Mouse (Mus musculus) T-helper 1 cell (primary cell): ENCODE measurements around the gene Camk2g.

Experiments
- in situ Hi-C: fragments of 300-600 bp; cut with MboI, MseI; formaldehyde crosslinking; loops from one replicate; pipeline ENCODE4 v1.15.1; 2025; ENCODE audit warnings: high pct_unique_total_duplicates

Camk2g gene

GRCm38 (mm10) chr14:20793758-20794531 is at the start of gene Camk2g:
Gene Camk2g, minus strand, starts transcription at chr14:20794088.
- in situ Hi-C loops = no loop called here

GRCm38 (mm10) chr14:20842629-20843028 is 48.7 kb upstream of the Camk2g start:
- in situ Hi-C loops = no loop called here

DNA sequence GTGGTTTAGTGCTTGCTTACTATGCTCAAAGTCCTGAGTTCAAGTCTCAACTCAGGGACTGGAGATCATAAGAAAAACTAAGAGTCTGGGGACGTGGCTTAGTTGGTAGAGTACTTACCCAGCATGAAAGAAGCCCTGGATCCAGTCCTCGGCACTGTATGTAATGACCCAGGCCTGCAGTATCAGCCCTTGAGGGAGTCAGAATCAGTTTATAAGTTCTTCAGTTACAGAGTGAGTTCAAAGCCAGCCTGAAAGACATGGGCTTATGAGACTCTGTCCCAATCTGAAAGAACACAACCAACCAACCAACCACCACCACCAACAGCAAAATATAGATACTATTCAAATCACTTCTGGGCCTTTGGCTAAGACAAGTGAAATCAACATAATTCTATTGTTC is 47.6 kb upstream of the Camk2g start:
- in situ Hi-C loops = no loop called here

GRCm38 (mm10) chr14:20837681-20838080 is 43.8 kb upstream of the Camk2g start:
- in situ Hi-C loops = no loop called here

DNA sequence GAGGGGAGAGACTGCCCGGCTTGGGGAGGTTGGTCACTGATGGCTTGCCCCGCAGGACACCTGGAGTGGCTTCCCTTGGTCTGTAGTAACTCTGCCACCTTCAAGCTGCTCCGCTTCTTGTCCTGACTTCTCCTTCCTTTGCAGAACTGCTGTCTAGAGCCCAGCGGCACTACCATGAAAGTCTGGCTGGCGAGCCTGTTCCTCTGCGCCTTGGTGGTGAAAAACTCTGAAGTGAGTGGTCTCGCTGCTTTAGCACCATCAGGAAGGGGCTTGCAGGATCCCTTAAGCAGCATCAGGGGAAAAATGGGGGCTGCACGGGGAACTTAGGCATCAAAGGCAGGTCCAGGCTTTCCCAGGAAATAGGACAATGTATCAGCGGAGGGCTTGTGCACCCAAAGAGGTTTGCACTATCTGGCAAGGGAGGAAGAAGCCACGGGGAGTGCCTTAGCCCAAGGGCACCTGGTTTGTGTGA is 43.1 kb upstream of the Camk2g start:
- in situ Hi-C loops = no loop called here

GRCm38 (mm10) chr14:20836171-20836904 is 42.5 kb upstream of the Camk2g start, which contains the start of gene Plau:
Gene Plau, plus strand, starts transcription at chr14:20836660.
- in situ Hi-C loops = no loop called here

GRCm38 (mm10) chr14:20834136-20834535 is 40.2 kb upstream of the Camk2g start:
- in situ Hi-C loops = no loop called here

GRCm38 (mm10) chr14:20833525-20833924 is 39.6 kb upstream of the Camk2g start:
- in situ Hi-C loops = no loop called here

DNA sequence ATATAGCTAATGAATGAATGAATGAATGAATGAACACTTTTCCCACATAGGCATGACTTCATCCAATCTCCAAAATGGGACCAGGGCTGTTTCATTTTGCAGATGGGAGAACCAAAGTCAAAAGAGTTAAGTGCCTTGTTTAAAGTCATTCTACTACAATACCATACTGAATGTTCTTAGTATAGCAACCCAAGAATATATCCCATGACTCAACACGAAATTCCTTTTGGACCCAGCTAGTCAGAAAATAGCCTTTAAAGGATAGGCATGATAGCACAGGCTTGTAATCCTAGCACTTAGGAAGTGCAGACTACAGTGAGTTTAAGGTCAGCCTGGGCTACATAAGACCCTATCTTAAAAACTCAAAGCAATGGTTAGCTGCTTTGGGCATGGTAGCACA is 38.0 kb upstream of the Camk2g start:
- in situ Hi-C loops = no loop called here

GRCm38 (mm10) chr14:20831141-20831910 is 37.4 kb upstream of the Camk2g start:
- in situ Hi-C loops = no loop called here

DNA sequence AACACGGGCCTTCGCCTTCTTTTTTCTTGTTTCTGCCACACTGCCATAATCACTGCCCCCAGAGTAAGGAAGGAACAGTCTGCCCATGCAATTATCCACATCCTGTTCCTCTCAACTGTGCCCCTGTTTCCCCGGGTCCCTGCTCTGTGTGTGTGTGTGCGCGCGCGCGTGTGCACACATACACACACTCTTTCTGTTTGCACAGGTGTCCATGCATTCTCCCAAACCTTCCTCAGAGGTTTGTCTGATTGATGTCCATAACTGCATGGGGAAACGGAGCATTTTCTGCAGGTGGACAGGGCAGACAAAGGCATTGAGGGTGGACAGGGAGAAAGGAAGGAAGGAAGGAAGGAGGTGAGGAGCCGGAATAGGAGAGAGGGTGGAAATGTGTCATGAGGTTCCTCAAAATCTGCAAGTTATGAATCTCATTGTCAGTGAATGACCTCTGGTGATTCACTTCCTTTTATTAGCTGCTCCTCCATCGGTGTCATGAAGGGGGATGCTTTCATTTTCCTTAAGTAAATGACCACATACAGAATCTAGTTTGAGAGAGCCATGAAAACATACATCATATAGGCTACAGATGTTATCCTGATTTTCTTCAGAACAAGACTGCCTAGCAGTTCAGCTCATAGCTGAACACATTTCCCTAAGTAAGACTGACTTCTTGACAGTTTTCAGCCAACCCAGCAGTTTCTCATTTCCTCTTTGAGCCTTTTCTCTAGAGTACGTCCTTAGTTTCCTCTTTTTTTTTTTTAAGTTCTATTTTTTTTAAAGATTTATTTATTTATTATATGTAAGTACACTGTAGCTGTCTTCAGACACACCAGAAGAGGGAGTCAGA is 35.9 kb upstream of the Camk2g start:
- in situ Hi-C loops = no loop called here

GRCm38 (mm10) chr14:20828524-20828923 is 34.6 kb upstream of the Camk2g start:
- in situ Hi-C loops = no loop called here

GRCm38 (mm10) chr14:20827491-20827890 is 33.6 kb upstream of the Camk2g start:
- in situ Hi-C loops = no loop called here

DNA sequence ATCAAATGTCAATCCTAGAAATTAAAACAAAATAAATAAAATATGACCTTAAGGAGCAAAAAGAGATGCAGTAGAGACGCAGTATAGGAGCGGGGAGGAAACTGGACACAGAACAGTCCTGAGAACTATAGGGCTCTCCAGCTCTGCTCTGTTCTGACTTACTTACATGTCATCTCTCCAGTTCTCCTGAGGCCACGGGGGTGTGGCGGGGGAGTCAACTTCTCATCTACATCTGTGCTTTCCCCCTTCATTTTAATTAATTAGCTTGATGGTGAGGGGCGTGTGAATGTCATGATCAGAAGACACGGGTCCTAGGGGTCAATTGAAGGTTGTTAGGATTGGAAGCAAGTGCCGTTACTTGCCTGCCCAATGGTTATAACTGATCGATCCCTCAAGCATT is 33.2 kb upstream of the Camk2g start:
- in situ Hi-C loops = no loop called here

GRCm38 (mm10) chr14:20825516-20825915 is 31.6 kb upstream of the Camk2g start:
- in situ Hi-C loops = no loop called here

- in situ Hi-C loops = no loop called here
Measured at GRCm38 (mm10) chr14:20824517-20824916, 30.6 kb upstream of the Camk2g start.

DNA sequence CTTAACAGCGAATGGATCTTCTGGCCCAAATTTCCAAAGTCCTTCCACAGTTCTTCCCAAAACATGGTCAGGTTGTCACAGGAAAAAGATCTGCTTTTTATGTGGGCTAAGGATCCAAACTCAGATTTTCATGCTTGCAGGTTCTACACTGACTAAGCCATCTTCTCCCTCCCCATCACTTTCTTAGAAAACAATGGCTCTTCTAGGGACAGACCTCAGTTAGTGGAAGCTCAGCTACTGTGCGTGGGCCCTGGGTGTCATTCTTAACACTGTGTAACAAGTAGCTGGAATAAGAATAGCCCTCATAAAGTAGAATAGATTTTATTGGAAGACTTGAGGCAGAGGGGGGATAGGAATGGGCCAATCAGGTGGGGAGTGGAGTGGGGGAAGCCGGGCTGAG is 21.6 kb upstream of the Camk2g start:
- in situ Hi-C loops = no loop called here

DNA sequence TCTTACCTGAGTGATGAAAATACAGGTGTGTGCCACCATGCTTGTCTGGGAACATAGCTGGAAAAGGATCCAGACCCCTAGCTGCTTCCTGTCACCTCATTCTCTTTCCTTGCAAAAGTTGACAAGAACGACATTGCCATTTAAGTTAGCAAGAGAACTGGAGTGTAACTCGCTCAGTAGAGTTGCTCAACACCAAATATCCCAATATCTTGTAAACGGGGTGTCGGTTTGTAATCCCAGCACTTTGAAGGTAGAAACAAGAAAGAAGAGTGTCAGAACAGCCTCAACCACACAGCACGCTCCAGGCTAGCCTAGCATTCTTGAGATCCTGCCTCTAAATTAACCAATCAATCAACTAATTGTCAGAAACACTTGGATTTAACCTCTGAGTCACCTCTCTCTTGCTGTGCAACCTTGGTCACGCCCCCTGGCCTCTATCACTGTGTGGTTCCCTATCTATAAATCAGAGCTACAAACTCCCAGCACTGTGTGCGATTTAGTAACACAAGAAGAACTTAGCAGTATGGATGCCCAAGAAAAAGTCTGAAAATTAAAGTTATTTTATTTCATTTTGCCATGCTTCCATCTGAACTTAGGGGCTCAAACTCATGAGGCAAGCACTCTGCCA is 18.0 kb upstream of the Camk2g start:
- in situ Hi-C loops = no loop called here

GRCm38 (mm10) chr14:20811236-20811635 is 17.3 kb upstream of the Camk2g start:
- in situ Hi-C loops = no loop called here

GRCm38 (mm10) chr14:20809820-20810219 is 15.9 kb upstream of the Camk2g start:
- in situ Hi-C loops = no loop called here

GRCm38 (mm10) chr14:20809349-20809748 is 15.5 kb upstream of the Camk2g start:
- in situ Hi-C loops = no loop called here
